Mouse (Mus musculus) G1E (cell line): Measurements from ENCODE around the gene Cyb561.

ENCODE experiments used
- CTCF ChIP-seq: IDR thresholded peaks from 2 replicates; pipeline ENCODE4 v1.5.1; 2012; ENCODE audit warnings: low read depth, low read length, inconsistent platforms, mixed read lengths
- GATA1 ChIP-seq: IDR thresholded peaks from 2 replicates; pipeline ENCODE4 v1.6.1; 2012; ENCODE audit warnings: borderline replicate concordance, low read length, inconsistent platforms, mixed read lengths
- TAL1 ChIP-seq: conservative IDR thresholded peaks from 2 replicates; pipeline ENCODE4 v1.6.1; 2012; ENCODE audit warnings: low read depth, low read length, inconsistent platforms, mixed read lengths

DNA sequence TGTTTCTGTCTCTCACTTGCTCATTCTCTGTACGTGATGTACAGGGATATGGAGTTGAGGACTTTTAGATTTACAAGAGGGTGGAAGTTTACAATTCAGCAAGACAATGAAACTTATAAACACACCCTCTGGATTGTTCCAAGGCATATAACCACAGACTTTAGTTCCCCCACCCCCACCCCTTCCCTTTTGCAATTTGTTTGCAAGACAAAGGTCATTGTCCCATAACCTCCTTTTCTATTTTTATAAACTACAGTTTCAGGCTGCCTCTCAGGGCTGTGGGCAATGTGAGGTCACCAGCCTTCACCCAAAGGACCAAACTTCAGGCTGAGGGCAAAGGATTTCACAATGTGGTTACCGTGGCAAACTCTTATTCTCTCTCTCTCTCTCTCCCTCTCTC is 37.1 kb upstream of the Cyb561 start:
- no peak for TF ChIP-seq CTCF
- TF ChIP-seq TAL1, result no peak
- no peak for TF ChIP-seq GATA1
